Mouse (Mus musculus): Measurements from ENCODE around the gene Lyrm1. TPM values are rescaled to one million over a fixed set of nuclear protein-coding genes. Genes with fewer than 3 reads are reported as not detected.

The Lyrm1 gene
- polyA plus RNA-seq, 2 experiments from 2014 or later = 17.3 to 25.6 TPM

DNA sequence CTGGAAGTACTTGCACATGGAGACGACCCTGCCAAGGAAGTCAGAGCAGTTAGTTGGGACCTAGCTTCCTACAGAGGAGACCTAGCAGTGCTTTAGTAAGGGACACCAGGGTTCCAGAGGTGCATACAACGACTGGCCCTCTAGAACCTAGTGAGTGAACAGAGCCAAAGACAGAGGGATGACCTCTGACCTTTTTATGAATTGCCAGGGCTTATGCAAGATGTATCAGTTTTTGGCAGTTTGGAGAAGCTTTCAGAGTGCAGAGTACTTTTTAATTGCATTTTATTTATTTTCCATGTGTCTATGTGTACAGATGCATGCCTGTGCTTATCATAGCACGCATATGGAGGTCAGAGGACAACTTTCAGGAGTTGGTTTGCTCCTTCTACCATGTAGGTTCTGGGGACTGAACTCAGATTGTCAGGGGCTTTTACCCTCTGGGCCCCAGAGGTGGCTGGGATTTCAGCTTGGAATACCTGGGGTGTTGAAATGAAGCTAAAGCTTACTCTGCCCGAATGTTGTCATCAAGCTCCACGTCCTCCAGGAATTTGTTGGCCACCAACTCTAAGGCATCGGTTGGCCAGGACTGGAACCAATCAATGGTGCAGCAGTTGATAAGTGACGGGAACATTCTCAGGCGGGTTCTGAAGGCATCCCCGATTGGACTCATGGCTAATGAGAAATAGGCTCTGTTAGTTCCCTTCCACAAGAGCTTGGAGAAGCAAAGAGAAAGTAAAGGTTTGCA lies 70.2 kb downstream of the Lyrm1 start:
- no peak for ATAC-seq

GRCm38 (mm10) chr7:119969320-119969719 lies 73.7 kb downstream of the Lyrm1 start:
- ATAC-seq = no peak

DNA sequence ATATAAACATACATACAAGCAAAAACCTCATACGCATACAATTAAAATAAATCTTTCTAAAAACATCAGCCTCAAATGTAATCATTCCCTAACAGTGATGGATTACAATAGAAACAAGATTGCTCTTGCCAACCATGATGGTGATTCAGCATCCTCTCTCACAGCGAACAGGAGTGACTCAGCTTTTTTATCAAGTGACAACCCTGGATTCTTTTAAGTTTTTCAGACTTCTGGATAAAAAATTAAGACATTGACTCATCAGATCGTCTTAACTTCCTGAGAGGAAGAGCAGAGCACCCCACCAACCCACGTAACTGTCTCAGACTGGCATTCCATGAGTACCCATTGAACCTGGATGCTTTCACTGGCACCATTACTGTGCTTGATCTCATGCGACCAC lies 78.6 kb downstream of the Lyrm1 start:
- ATAC-seq = no peak

GRCm38 (mm10) chr7:119976256-119976655 lies 80.6 kb downstream of the Lyrm1 start:
- no peak for ATAC-seq

DNA sequence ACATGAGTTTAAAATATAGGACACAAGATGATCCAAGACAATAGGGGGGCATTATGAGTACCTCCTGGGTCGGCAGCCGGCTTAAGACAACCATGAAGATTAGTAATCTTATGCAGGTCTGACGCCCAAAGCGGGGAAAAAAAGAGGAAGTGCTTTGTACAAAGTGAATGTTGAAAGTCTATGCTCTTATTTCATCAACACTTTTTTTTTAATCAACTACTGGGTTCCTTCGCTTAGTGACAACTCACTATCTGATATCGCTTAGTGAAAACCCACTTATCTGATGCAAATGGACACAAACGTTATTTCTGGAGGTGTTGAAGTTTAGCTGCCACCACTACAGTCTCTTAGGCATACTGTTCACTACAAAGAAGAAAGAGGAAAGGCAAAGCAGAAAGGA lies 81.9 kb downstream of the Lyrm1 start:
- no peak for ATAC-seq

GRCm38 (mm10) chr7:119978576-119978975 lies 82.9 kb downstream of the Lyrm1 start:
- no peak for ATAC-seq

DNA sequence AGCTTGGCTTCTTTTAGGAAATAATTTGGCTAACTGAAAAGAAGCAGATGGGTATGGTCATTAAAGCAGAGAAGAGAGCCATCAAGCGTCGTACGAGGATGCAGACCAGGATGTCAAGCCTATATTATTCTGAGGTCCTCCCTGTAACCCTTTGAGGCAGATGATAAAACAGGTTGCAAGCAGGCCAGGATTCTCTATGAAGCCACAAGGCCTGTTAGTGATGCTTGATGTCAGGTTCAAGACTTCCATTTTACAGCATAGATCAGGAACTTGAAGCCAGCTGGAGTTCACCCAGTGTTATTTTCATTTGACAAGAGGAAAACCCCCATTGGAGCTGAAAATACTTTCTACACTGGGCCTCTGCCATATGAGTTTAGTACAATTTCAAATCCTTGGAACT lies 84.5 kb downstream of the Lyrm1 start:
- no peak for ATAC-seq

- ATAC-seq = no peak
Measured at GRCm38 (mm10) chr7:119985279-119985912, 89.7 kb downstream of the Lyrm1 start.

DNA sequence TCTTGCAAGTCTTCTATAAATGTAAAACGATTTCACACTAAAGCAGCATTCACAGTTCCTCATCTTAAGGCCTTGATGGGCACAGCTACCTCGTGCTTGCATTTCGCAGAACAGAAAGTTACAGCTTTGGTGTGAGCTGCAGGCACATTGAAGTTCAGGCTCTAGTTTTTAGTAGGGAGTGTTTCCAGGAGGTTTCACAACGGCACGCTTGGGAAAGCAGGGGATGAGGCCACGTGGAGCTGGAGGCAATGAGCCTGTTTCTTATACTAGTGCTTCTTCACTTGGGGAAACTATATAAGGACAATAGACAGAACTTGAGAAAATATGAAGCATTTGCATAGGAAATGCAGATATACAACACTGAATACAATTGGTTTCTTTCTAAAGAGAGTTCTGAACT lies 101.4 kb downstream of the Lyrm1 start:
- no peak for ATAC-seq

Other genes starting within 250 kb of the Lyrm1 start
- gene Acsm4, start 205.8 kb upstream of the Lyrm1 start, polyA plus RNA-seq (2017; shearing (Covaris generic)) = not detected
- gene Thumpd1, start 175.1 kb upstream of the Lyrm1 start, polyA plus RNA-seq (2017; shearing (Covaris generic)) = 10 to 100 TPM; 48.8 to 55.2 TPM
- under 1 TPM in 1 of 2 experiments, not detected in 1; 0.09 TPM for gene Acsm3, start 134.9 kb upstream of the Lyrm1 start, polyA plus RNA-seq (2017; shearing (Covaris generic))
- gene Rexo5, start 101.9 kb upstream of the Lyrm1 start, polyA plus RNA-seq (2017; shearing (Covaris generic)) = 10 to 100 TPM; 46.4 to 47.2 TPM
- 10 to 100 TPM; 10.5 to 10.9 TPM for gene Eri2, start 101.8 kb upstream of the Lyrm1 start, polyA plus RNA-seq (2017; shearing (Covaris generic))
- 10 to 100 TPM in 1 of 2 experiments, 1 to 10 TPM in 1; 7.0 to 13.8 TPM for gene Dcun1d3, start 437 bp downstream of the Lyrm1 start, polyA plus RNA-seq (2017; shearing (Covaris generic))
- gene Dnah3, start 199.4 kb downstream of the Lyrm1 start, polyA plus RNA-seq (2017; shearing (Covaris generic)) = not detected
- 10 to 100 TPM in 1 of 2 experiments, 1 to 10 TPM in 1; 9.2 to 10.3 TPM for gene Tmem159, start 206.5 kb downstream of the Lyrm1 start, polyA plus RNA-seq (2017; shearing (Covaris generic))
- not detected for gene Zp2, start 249.4 kb downstream of the Lyrm1 start, polyA plus RNA-seq (2017; shearing (Covaris generic))